Mouse (Mus musculus) lung, adult 2 months (tissue): ENCODE data around the gene Cst6.

Experiments
- CTCF ChIP-seq: fragments of 200-500 bp; IDR thresholded peaks from 2 replicates; pipeline ENCODE4 v1.5.1; 2011; ENCODE audit warnings: mild to moderate bottlenecking, low read length, control low read depth; ENCODE audit not compliant: insufficient read depth
- POLR2A ChIP-seq: fragments of 200-500 bp; IDR thresholded peaks from 2 replicates; pipeline ENCODE4 v1.6.1; 2011; ENCODE audit warnings: low read depth, mild to moderate bottlenecking, control low read depth, low read length, borderline replicate concordance; ENCODE audit errors: extremely low read depth

- no peak for TF ChIP-seq POLR2A
- TF ChIP-seq CTCF = no peak
Observed at GRCm38 (mm10) chr19:5383326-5383725, 34.0 kb upstream of the Cst6 start.
